Mouse (Mus musculus) limb, embryonic 10.5 days (tissue): ENCODE data around the gene Muc15. TPM values are rescaled to one million over a fixed set of nuclear protein-coding genes. Genes with fewer than 3 reads are reported as not detected.

Source experiments
- DNase-seq: peaks from one replicate; pipeline ENCODE4 v3.0.0-alpha.2; 2017; ENCODE audit warnings: low spot score
- H3K27ac ChIP-seq: fragments of 300-500 bp; sonication (generic); 2 replicates; pipeline ENCODE4 v1.5.1; 2016; ENCODE audit warnings: mild to moderate bottlenecking
- H3K27me3 ChIP-seq: fragments of 300-500 bp; sonication (generic); 2 replicates; pipeline ENCODE4 v1.6.1; 2016; ENCODE audit warnings: low read depth, mild to moderate bottlenecking; ENCODE audit not compliant: poor library complexity, severe bottlenecking
- H3K36me3 ChIP-seq: fragments of 300-500 bp; sonication (generic); 2 replicates; pipeline ENCODE4 v1.6.1; 2016; ENCODE audit warnings: mild to moderate bottlenecking, moderate library complexity
- H3K4me1 ChIP-seq: fragments of 300-500 bp; sonication (generic); 2 replicates; pipeline ENCODE4 v1.6.1; 2016
- H3K4me3 ChIP-seq: fragments of 300-500 bp; sonication (generic); 2 replicates; pipeline ENCODE4 v1.5.1; 2016; ENCODE audit warnings: mild to moderate bottlenecking, moderate library complexity
- H3K9me3 ChIP-seq: fragments of 300-500 bp; sonication (generic); replicated peaks from 2 replicates; pipeline ENCODE4 v1.6.1; 2016; ENCODE audit warnings: mild to moderate bottlenecking
- WGBS: fragments of 180-500 bp; shearing (Covaris S2); methylation state at CpG from one replicate; pipeline ENCODE4 v1.1.7; 2016; 5-methylcytosine and 5-hydroxymethylcytosine counted together
- polyA plus RNA-seq: library from polyadenylated mRNA; unstranded; fragments of >200 nt; fragmentation: Nextera tagmentation; extraction: Ambion mirVana; gene quantifications from 2 replicates; pipeline ENCODE4 v1.2.1, GENCODE M21; 2016

Gene Muc15
- polyA plus RNA-seq = not detected in 2 replicates

- no peak within 1 kb of the TSS for H3K27ac ChIP-seq
- DNase-seq = no peak
- H3K36me3 ChIP-seq = no peaks in the 10 kb centered on the region
- H3K4me1 ChIP-seq = no peaks in the 10 kb centered on the region
- H3K27me3 ChIP-seq = no peaks in the 10 kb centered on the region
- 61% methylated on average over 3 of the region's 3 CpGs for WGBS
- no peaks in the 10 kb centered on the region for H3K9me3 ChIP-seq
- no peak within 1 kb of the TSS for H3K4me3 ChIP-seq
Observed at GRCm38 (mm10) chr2:110721290-110721753, at the start of gene Muc15. Gene Muc15, plus strand, starts transcription at chr2:110721340.

- no peak for DNase-seq
- Histone ChIP-seq H3K4me3 (no peak overlapping the region), H3K36me3 (no peaks in the 10 kb centered on the region), H3K9me3 (no peaks in the 10 kb centered on the region), H3K4me1 (no peaks in the 10 kb centered on the region), H3K27me3 (no peaks in the 10 kb centered on the region), H3K27ac (no peak overlapping the region)
- WGBS = 96% methylated on average over 3 of the region's 3 CpGs
Observed at GRCm38 (mm10) chr2:110709436-110709835, 11.7 kb upstream of the Muc15 start.

- WGBS = 88% methylated on average over 10 of the region's 10 CpGs
- H3K9me3 ChIP-seq = no peaks in the 10 kb centered on the region
- H3K36me3 ChIP-seq = no peaks in the 10 kb centered on the region
- no peak overlapping the region for H3K27ac ChIP-seq
- no peaks in the 10 kb centered on the region for H3K27me3 ChIP-seq
- no peak for DNase-seq
- no peak overlapping the region for H3K4me3 ChIP-seq
- no peaks in the 10 kb centered on the region for H3K4me1 ChIP-seq
Observed at GRCm38 (mm10) chr2:110710055-110710720, 11.0 kb upstream of the Muc15 start.

GRCm38 (mm10) chr2:110719051-110719450, 2.1 kb upstream of the Muc15 start:
- no peak overlapping the region for H3K27ac ChIP-seq
- no peaks in the 10 kb centered on the region for H3K27me3 ChIP-seq
- H3K4me3 ChIP-seq = no peak overlapping the region
- H3K36me3 ChIP-seq = no peaks in the 10 kb centered on the region
- H3K9me3 ChIP-seq = no peaks in the 10 kb centered on the region
- DNase-seq = no peak
- no peaks in the 10 kb centered on the region for H3K4me1 ChIP-seq

- H3K9me3 ChIP-seq = no peaks in the 10 kb centered on the region
- no peak overlapping the region for H3K4me3 ChIP-seq
- DNase-seq = no peak
- no peaks in the 10 kb centered on the region for H3K36me3 ChIP-seq
- no peak overlapping the region for H3K27ac ChIP-seq
- no peaks in the 10 kb centered on the region for H3K27me3 ChIP-seq
- WGBS = 88% methylated on average over 1 of the region's 1 CpGs
- H3K4me1 ChIP-seq = no peaks in the 10 kb centered on the region
Observed at GRCm38 (mm10) chr2:110722208-110722607, 1.1 kb downstream of the Muc15 start.

- H3K9me3 ChIP-seq = no peaks in the 10 kb centered on the region
- no peak for DNase-seq
- H3K27ac ChIP-seq = no peak overlapping the region
- H3K36me3 ChIP-seq = no peaks in the 10 kb centered on the region
- no peaks in the 10 kb centered on the region for H3K27me3 ChIP-seq
- H3K4me3 ChIP-seq = no peak overlapping the region
- H3K4me1 ChIP-seq = no peaks in the 10 kb centered on the region
Observed at GRCm38 (mm10) chr2:110726106-110726505, 5.0 kb downstream of the Muc15 start.

- no peak for DNase-seq
Observed at GRCm38 (mm10) chr2:110737236-110737635, 16.1 kb downstream of the Muc15 start.

GRCm38 (mm10) chr2:110737981-110738380, 16.8 kb downstream of the Muc15 start:
- Histone ChIP-seq H3K4me1 (no peaks in the 10 kb centered on the region), H3K9me3 (no peaks in the 10 kb centered on the region), H3K36me3 (no peaks in the 10 kb centered on the region), H3K27me3 (no peaks in the 10 kb centered on the region), H3K4me3 (no peak overlapping the region), H3K27ac (no peak overlapping the region)
- no peak for DNase-seq
- WGBS = 66% methylated on average over 2 of the region's 2 CpGs

More at GRCm38 (mm10) chr2:110737236-110737635, 16.1 kb downstream of the Muc15 start:
- Histone ChIP-seq H3K27ac (no peak overlapping the region), H3K36me3 (no peaks in the 10 kb centered on the region), H3K4me3 (no peak overlapping the region), H3K27me3 (no peaks in the 10 kb centered on the region), H3K4me1 (no peaks in the 10 kb centered on the region), H3K9me3 (no peaks in the 10 kb centered on the region)
- WGBS = 73% methylated on average over 4 of the region's 4 CpGs

GRCm38 (mm10) chr2:110739781-110740180, 18.6 kb downstream of the Muc15 start:
- H3K27me3 ChIP-seq = no peaks in the 10 kb centered on the region

GRCm38 (mm10) chr2:110740493-110740892, 19.4 kb downstream of the Muc15 start:
- H3K9me3 ChIP-seq = no peaks in the 10 kb centered on the region
- H3K36me3 ChIP-seq = no peaks in the 10 kb centered on the region
- no peak for DNase-seq
- no peaks in the 10 kb centered on the region for H3K27me3 ChIP-seq
- no peaks in the 10 kb centered on the region for H3K4me1 ChIP-seq
- H3K27ac ChIP-seq = no peak overlapping the region
- 75% methylated on average over 1 of the region's 1 CpGs for WGBS
- H3K4me3 ChIP-seq = no peak overlapping the region

More at GRCm38 (mm10) chr2:110739781-110740180, 18.6 kb downstream of the Muc15 start:
- Histone ChIP-seq H3K4me3 (no peak overlapping the region), H3K9me3 (no peaks in the 10 kb centered on the region), H3K4me1 (no peaks in the 10 kb centered on the region), H3K36me3 (no peaks in the 10 kb centered on the region), H3K27ac (no peak overlapping the region)
- WGBS = 78% methylated on average over 1 of the region's 1 CpGs
- DNase-seq = no peak

- H3K4me3 ChIP-seq = no peak overlapping the region
- no peak for DNase-seq
- 80% methylated on average over 2 of the region's 2 CpGs for WGBS
- no peaks in the 10 kb centered on the region for H3K27me3 ChIP-seq
- no peaks in the 10 kb centered on the region for H3K4me1 ChIP-seq
- H3K27ac ChIP-seq = no peak overlapping the region
- no peaks in the 10 kb centered on the region for H3K36me3 ChIP-seq
- H3K9me3 ChIP-seq = no peaks in the 10 kb centered on the region
Observed at GRCm38 (mm10) chr2:110757556-110757955, 36.4 kb downstream of the Muc15 start.

- H3K27ac ChIP-seq = no peak overlapping the region
- no peaks in the 10 kb centered on the region for H3K36me3 ChIP-seq
- no peak for DNase-seq
- no peak overlapping the region for H3K4me3 ChIP-seq
- WGBS = 94% methylated on average over 2 of the region's 2 CpGs
- H3K9me3 ChIP-seq = no peaks in the 10 kb centered on the region
- H3K27me3 ChIP-seq = no peaks in the 10 kb centered on the region
- H3K4me1 ChIP-seq = no peaks in the 10 kb centered on the region
Observed at GRCm38 (mm10) chr2:110759434-110759833, 38.3 kb downstream of the Muc15 start.

- no peak overlapping the region for H3K27ac ChIP-seq
- no peak for DNase-seq
Observed at GRCm38 (mm10) chr2:110787396-110787795, 66.3 kb downstream of the Muc15 start.

More at GRCm38 (mm10) chr2:110787396-110787795, 66.3 kb downstream of the Muc15 start:
- Histone ChIP-seq H3K4me3 (no peak overlapping the region), H3K36me3 (no peaks in the 10 kb centered on the region), H3K9me3 (no peaks in the 10 kb centered on the region), H3K27me3 (no peaks in the 10 kb centered on the region), H3K4me1 (no peaks in the 10 kb centered on the region)
- 87% methylated on average over 3 of the region's 3 CpGs for WGBS
